Comparison of ENCODE assay signal across 9 mouse cellular contexts in genomic region chr17:24167120-24167519, GRCm38 (mm10). TPM values are rescaled to one million over a fixed set of nuclear protein-coding genes. Genes with fewer than 3 reads are reported as not detected.
DNase-seq lines count a peak whose midpoint lies in the region; ATAC-seq and TF ChIP-seq lines count a peak whose summit lies in the region.
"Had no signal": no experiment of that assay in that cellular context is flagged by ENCODE, and none has a peak within 500 bp of the region (broad histone marks: within the 10 kb centered on the region; RNA-seq: fewer than 3 reads in every experiment).

No protein-coding gene starts in this region.

- H3K27ac ChIP-seq in kidney, adult 2 months (ENCODE audit: insufficient read depth, low read depth, low read length) = peak overlapping the region; percentile 65
- no peak overlapping the region for H3K27ac ChIP-seq in kidney, embryonic 14.5 days (ENCODE audit: low read depth, low read length)
- H3K27ac ChIP-seq in cortical plate, adult 2 months (ENCODE audit: insufficient read depth, low read length) = no peak overlapping the region
- no peak overlapping the region for H3K27ac ChIP-seq in intestine, embryonic 15.5 days
- H3K27ac ChIP-seq in midbrain, embryonic 14.5 days (replicated peaks; ENCODE audit: low read depth, low read length) = no peak overlapping the region

- no peak for TF ChIP-seq CTCF in kidney, adult 2 months (conservative IDR thresholded peaks at IDR 0.05; ENCODE audit: insufficient read depth, insufficient read length, low read depth, low read length)
- no peak for TF ChIP-seq CTCF in cortical plate, adult 2 months (IDR thresholded peaks at IDR 0.05; ENCODE audit: extremely low read depth, insufficient read depth, low read length)

- H3K27me3 ChIP-seq in kidney, adult 2 months (replicated peaks; ENCODE audit: control insufficient read depth, insufficient read depth, low read length) = no peaks in the 10 kb centered on the region
- no peaks in the 10 kb centered on the region for H3K27me3 ChIP-seq in kidney, embryonic 14.5 days (ENCODE audit: control insufficient read depth, insufficient read depth, low read length)
- H3K27me3 ChIP-seq in intestine, embryonic 15.5 days (replicated peaks) = no peaks in the 10 kb centered on the region
- no peaks in the 10 kb centered on the region for H3K27me3 ChIP-seq in midbrain, embryonic 14.5 days (ENCODE audit: control insufficient read depth, insufficient read depth, low read length)

- H3K4me2 ChIP-seq in kidney, embryonic 14.5 days (replicated peaks; ENCODE audit: low read depth, low read length) = no peak overlapping the region
- peak overlapping the region; percentile 87; the same call in 1 of the 2 replicates for H3K4me2 ChIP-seq in intestine, embryonic 15.5 days (replicated peaks)
- peak overlapping the region; percentile 88; the same call in 1 of the 2 replicates for H3K4me2 ChIP-seq in midbrain, embryonic 14.5 days (ENCODE audit: low read length)

- H3K9ac ChIP-seq in kidney, embryonic 14.5 days (ENCODE audit: low read depth, low read length) = no peak overlapping the region
- no peak overlapping the region for H3K9ac ChIP-seq in intestine, embryonic 15.5 days
- no peak overlapping the region for H3K9ac ChIP-seq in midbrain, embryonic 14.5 days (replicated peaks; ENCODE audit: low read length)

- DNase-seq in kidney, adult 2 months = peak; percentile 71
- DNase-seq in midbrain, embryonic 14.5 days = no peak
- no peak for DNase-seq in right cerebral cortex, adult 2 months (ENCODE audit: low spot score in 2 of 2)
- DNase-seq in thymus, postnatal 25 days = no peak
- DNase-seq: cerebellum, adult 18-20 months; layer of hippocampus, postnatal 36 days had no signal

- ATAC-seq in kidney, embryonic 14.5 days (ENCODE audit: low FRiP score, low TSS enrichment) = no peak
- ATAC-seq in intestine, embryonic 15.5 days = no peak
- ATAC-seq in midbrain, embryonic 14.5 days (ENCODE audit: low FRiP score, low TSS enrichment) = no peak

- no peaks in the 10 kb centered on the region for H3K36me3 ChIP-seq in kidney, adult 2 months (ENCODE audit: control insufficient read depth, insufficient read depth, low read length)
- H3K36me3 ChIP-seq in kidney, embryonic 14.5 days (ENCODE audit: control insufficient read depth, insufficient read depth, low read length) = peaks cover 25% of the 10 kb centered on the region
- peaks cover 7% of the 10 kb centered on the region; the same call in 1 of the 2 replicates for H3K36me3 ChIP-seq in intestine, embryonic 15.5 days
- H3K36me3 ChIP-seq in midbrain, embryonic 14.5 days (ENCODE audit: control insufficient read depth, insufficient read depth, low read length) = peaks cover 13% of the 10 kb centered on the region

- H3K4me3 ChIP-seq in kidney, adult 2 months (ENCODE audit: insufficient read depth, low read depth, low read length) = no peak overlapping the region
- no peak overlapping the region for H3K4me3 ChIP-seq in kidney, embryonic 14.5 days (ENCODE audit: low read length)
- peak overlapping the region; percentile 93; the same call in 1 of the 2 replicates for H3K4me3 ChIP-seq in cortical plate, adult 2 months (ENCODE audit: insufficient read depth, low read length)
- no peak overlapping the region; the same call in 1 of the 2 replicates for H3K4me3 ChIP-seq in intestine, embryonic 15.5 days (replicated peaks)
- no peak overlapping the region for H3K4me3 ChIP-seq in midbrain, embryonic 14.5 days (replicated peaks; ENCODE audit: low read depth, low read length)

- 34% methylated on average over 6 of the region's 6 CpGs for WGBS in kidney, adult 2 months
- 88% methylated on average over 6 of the region's 6 CpGs for WGBS in kidney, embryonic 14.5 days
- WGBS in intestine, embryonic 15.5 days = 80% methylated on average over 6 of the region's 6 CpGs
- 92% methylated on average over 6 of the region's 6 CpGs for WGBS in midbrain, embryonic 14.5 days

- H3K9me3 ChIP-seq in kidney, embryonic 14.5 days (ENCODE audit: control insufficient read depth, low read length) = no peaks in the 10 kb centered on the region
- no peaks in the 10 kb centered on the region for H3K9me3 ChIP-seq in intestine, embryonic 15.5 days
- no peaks in the 10 kb centered on the region for H3K9me3 ChIP-seq in midbrain, embryonic 14.5 days (ENCODE audit: control insufficient read depth, low read length)

- peaks cover 15% of the 10 kb centered on the region for H3K4me1 ChIP-seq in kidney, adult 2 months (ENCODE audit: control insufficient read depth, insufficient read depth, low read length)
- peaks cover 20% of the 10 kb centered on the region for H3K4me1 ChIP-seq in kidney, embryonic 14.5 days (ENCODE audit: control insufficient read depth, insufficient read depth, low read length)
- H3K4me1 ChIP-seq in cortical plate, adult 2 months (ENCODE audit: control insufficient read depth, insufficient read depth, low read length) = peaks cover 7% of the 10 kb centered on the region; the same call in 1 of the 2 replicates
- peaks cover 24% of the 10 kb centered on the region for H3K4me1 ChIP-seq in intestine, embryonic 15.5 days (replicated peaks)
- peaks cover 25% of the 10 kb centered on the region for H3K4me1 ChIP-seq in midbrain, embryonic 14.5 days (ENCODE audit: control insufficient read depth, insufficient read depth, low read length)

- no peak for TF ChIP-seq POLR2A in kidney, adult 2 months (IDR thresholded peaks at IDR 0.05; ENCODE audit: low read depth, low read length)
- no peak for TF ChIP-seq POLR2A in cortical plate, adult 2 months (IDR thresholded peaks at IDR 0.05; ENCODE audit: extremely low read depth, insufficient read depth, low read length)

RNA-seq across cellular contexts. Expression of gene Atp6v0c, which starts 2.4 kb away (rescaled TPM):
- 2,489 and 2,561 TPM in 2 replicates for polyA plus RNA-seq in kidney, adult 2 months (2012; rRNA removed)
- polyA plus RNA-seq in kidney, embryonic 14.5 days (2014; fragmentation: Nextera tagmentation; extraction: Ambion mirVana) = 528 and 578 TPM in 2 replicates
- 2,699 and 2,818 TPM in 2 replicates for polyA plus RNA-seq in cortical plate, adult 2 months (2012; rRNA removed)
- polyA plus RNA-seq in intestine, embryonic 15.5 days (2015; fragmentation: Nextera tagmentation; extraction: Ambion mirVana) = 572 and 634 TPM in 2 replicates
- polyA plus RNA-seq in midbrain, embryonic 14.5 days (2014; fragmentation: Nextera tagmentation; extraction: Ambion mirVana) = 1,214 and 1,517 TPM in 2 replicates

RNA-seq across cellular contexts. Expression of gene Amdhd2, which starts 3.6 kb away (rescaled TPM):
- polyA plus RNA-seq in kidney, adult 2 months (2012; rRNA removed) = 124 and 136 TPM in 2 replicates
- 33.0 and 37.5 TPM in 2 replicates for polyA plus RNA-seq in kidney, embryonic 14.5 days (2014; fragmentation: Nextera tagmentation; extraction: Ambion mirVana)
- 33.6 and 36.5 TPM in 2 replicates for polyA plus RNA-seq in cortical plate, adult 2 months (2012; rRNA removed)
- polyA plus RNA-seq in intestine, embryonic 15.5 days (2015; fragmentation: Nextera tagmentation; extraction: Ambion mirVana) = 34.3 and 43.5 TPM in 2 replicates
- 25.8 and 27.6 TPM in 2 replicates for polyA plus RNA-seq in midbrain, embryonic 14.5 days (2014; fragmentation: Nextera tagmentation; extraction: Ambion mirVana)

RNA-seq across cellular contexts. Expression of gene Pdpk1, which starts 16.4 kb away (rescaled TPM):
- 17.1 and 19.4 TPM in 2 replicates for polyA plus RNA-seq in kidney, adult 2 months (2012; rRNA removed)
- 29.3 and 44.0 TPM in 2 replicates for polyA plus RNA-seq in kidney, embryonic 14.5 days (2014; fragmentation: Nextera tagmentation; extraction: Ambion mirVana)
- 42.5 and 44.8 TPM in 2 replicates for polyA plus RNA-seq in cortical plate, adult 2 months (2012; rRNA removed)
- polyA plus RNA-seq in intestine, embryonic 15.5 days (2015; fragmentation: Nextera tagmentation; extraction: Ambion mirVana) = 35.8 and 36.0 TPM in 2 replicates
- 68.3 and 74.3 TPM in 2 replicates for polyA plus RNA-seq in midbrain, embryonic 14.5 days (2014; fragmentation: Nextera tagmentation; extraction: Ambion mirVana)

RNA-seq across cellular contexts. Expression of gene Tbc1d24, which starts 38.2 kb away (rescaled TPM):
- 14.4 and 15.0 TPM in 2 replicates for polyA plus RNA-seq in kidney, adult 2 months (2012; rRNA removed)
- polyA plus RNA-seq in kidney, embryonic 14.5 days (2014; fragmentation: Nextera tagmentation; extraction: Ambion mirVana) = 5.0 and 8.2 TPM in 2 replicates
- 62.7 and 72.7 TPM in 2 replicates for polyA plus RNA-seq in cortical plate, adult 2 months (2012; rRNA removed)
- 4.7 and 5.9 TPM in 2 replicates for polyA plus RNA-seq in intestine, embryonic 15.5 days (2015; fragmentation: Nextera tagmentation; extraction: Ambion mirVana)
- polyA plus RNA-seq in midbrain, embryonic 14.5 days (2014; fragmentation: Nextera tagmentation; extraction: Ambion mirVana) = 25.9 and 27.0 TPM in 2 replicates

RNA-seq across cellular contexts. Expression of gene Ntn3, which starts 42.2 kb away (rescaled TPM):
- 0.72 and 1.2 TPM in 2 replicates for polyA plus RNA-seq in kidney, adult 2 months (2012; rRNA removed)
- 4.6 and 5.3 TPM in 2 replicates for polyA plus RNA-seq in kidney, embryonic 14.5 days (2014; fragmentation: Nextera tagmentation; extraction: Ambion mirVana)
- 5.5 and 6.8 TPM in 2 replicates for polyA plus RNA-seq in cortical plate, adult 2 months (2012; rRNA removed)
- 5.9 and 6.2 TPM in 2 replicates for polyA plus RNA-seq in intestine, embryonic 15.5 days (2015; fragmentation: Nextera tagmentation; extraction: Ambion mirVana)
- 3.1 and 3.4 TPM in 2 replicates for polyA plus RNA-seq in midbrain, embryonic 14.5 days (2014; fragmentation: Nextera tagmentation; extraction: Ambion mirVana)
